In the genomic region with DNA sequence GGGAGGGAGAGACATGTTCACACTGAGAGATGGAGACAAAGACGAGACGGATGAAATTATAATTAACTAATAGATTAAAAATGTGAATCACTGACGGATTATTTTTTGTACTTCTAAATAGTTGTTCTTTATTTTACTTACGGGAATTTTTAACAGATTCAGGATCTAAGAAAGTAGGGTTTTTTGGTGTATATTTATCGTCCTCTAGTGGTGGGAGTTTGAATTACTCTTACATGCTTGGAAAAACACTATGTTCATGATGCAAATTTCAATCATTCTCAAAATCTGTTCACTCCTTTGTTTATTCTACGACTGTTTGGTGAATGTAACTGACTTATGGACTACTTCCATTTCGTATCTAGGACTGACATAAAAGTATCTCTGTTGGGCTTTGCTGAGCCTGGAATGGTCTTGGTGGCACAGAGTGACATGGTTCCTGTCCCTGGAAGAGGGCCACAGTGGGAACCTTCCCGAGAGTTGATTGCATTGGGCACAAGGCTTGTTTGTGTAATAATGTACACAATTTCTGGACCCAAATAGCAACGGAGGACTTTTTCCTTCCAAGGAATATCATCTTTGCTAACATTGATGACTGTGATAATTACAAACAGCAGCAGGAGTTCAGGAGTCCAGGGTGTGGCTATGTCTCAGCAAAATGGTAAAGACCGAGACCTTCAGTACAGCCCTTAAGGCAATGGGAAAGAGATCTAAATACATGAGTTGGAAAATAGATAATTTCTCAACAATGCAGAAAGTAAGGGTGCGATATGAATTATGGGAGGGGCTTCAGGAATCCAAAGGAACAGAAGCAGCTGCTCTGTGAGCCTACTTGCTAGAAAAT, we compare ENCODE assay signal across 8 mouse cellular contexts.
DNase-seq lines count a peak whose midpoint lies in the region; ATAC-seq lines count a peak whose summit lies in the region.

No protein-coding gene starts in this region.

- no peaks in the 10 kb centered on the region for H3K4me1 ChIP-seq in forebrain, embryonic 16.5 days (replicated peaks; ENCODE audit: control insufficient read depth, insufficient read depth, low read length)
- peaks cover 4% of the 10 kb centered on the region; the same call in 1 of the 2 replicates for H3K4me1 ChIP-seq in forebrain, embryonic 15.5 days
- peaks cover 3% of the 10 kb centered on the region; the same call in 1 of the 2 replicates for H3K4me1 ChIP-seq in midbrain, embryonic 13.5 days (replicated peaks)
- no peaks in the 10 kb centered on the region for H3K4me1 ChIP-seq in midbrain, embryonic 10.5 days

- H3K4me2 ChIP-seq in forebrain, embryonic 16.5 days (ENCODE audit: low read length) = no peak overlapping the region
- H3K4me2 ChIP-seq in forebrain, embryonic 15.5 days (replicated peaks) = no peak overlapping the region
- 0 out of 2 replicates have a peak overlapping the region, but pooled peaks have one; percentile 17 for H3K4me2 ChIP-seq in midbrain, embryonic 13.5 days (replicated peaks)

- no peaks in the 10 kb centered on the region for H3K9me3 ChIP-seq in forebrain, embryonic 16.5 days (ENCODE audit: control insufficient read depth, low read length)
- H3K9me3 ChIP-seq in forebrain, embryonic 15.5 days = no peaks in the 10 kb centered on the region
- no peaks in the 10 kb centered on the region for H3K9me3 ChIP-seq in midbrain, embryonic 13.5 days
- H3K9me3 ChIP-seq in midbrain, embryonic 10.5 days (replicated peaks) = no peaks in the 10 kb centered on the region

- 33% methylated on average over 11 of the region's 11 CpGs for WGBS in forebrain, embryonic 16.5 days
- 35% methylated on average over 11 of the region's 11 CpGs for WGBS in forebrain, embryonic 15.5 days
- WGBS in midbrain, embryonic 13.5 days = 43% methylated on average over 11 of the region's 11 CpGs
- 53% methylated on average over 11 of the region's 11 CpGs for WGBS in midbrain, embryonic 10.5 days

- no peaks in the 10 kb centered on the region for H3K36me3 ChIP-seq in forebrain, embryonic 16.5 days (ENCODE audit: control insufficient read depth, insufficient read depth)
- H3K36me3 ChIP-seq in forebrain, embryonic 15.5 days = no peaks in the 10 kb centered on the region
- no peaks in the 10 kb centered on the region for H3K36me3 ChIP-seq in midbrain, embryonic 13.5 days
- H3K36me3 ChIP-seq in midbrain, embryonic 10.5 days = no peaks in the 10 kb centered on the region
- H3K36me3 ChIP-seq in splenic B cell, adult 2 months (ENCODE audit: control insufficient read depth, insufficient read depth, low read length, poor library complexity, severe bottlenecking) = no peaks in the 10 kb centered on the region

- no peaks in the 10 kb centered on the region for H3K27me3 ChIP-seq in forebrain, embryonic 16.5 days (replicated peaks; ENCODE audit: control insufficient read depth, insufficient read depth, low read length)
- no peaks in the 10 kb centered on the region for H3K27me3 ChIP-seq in forebrain, embryonic 15.5 days
- no peaks in the 10 kb centered on the region for H3K27me3 ChIP-seq in midbrain, embryonic 13.5 days
- no peaks in the 10 kb centered on the region for H3K27me3 ChIP-seq in midbrain, embryonic 10.5 days (ENCODE audit: low read depth, poor library complexity, severe bottlenecking)
- H3K27me3 ChIP-seq in splenic B cell, adult 2 months (ENCODE audit: control insufficient read depth, insufficient read depth, low read length, poor library complexity, severe bottlenecking) = no peaks in the 10 kb centered on the region

- no peak overlapping the region for H3K9ac ChIP-seq in forebrain, embryonic 16.5 days (replicated peaks; ENCODE audit: low read depth, low read length)
- no peak overlapping the region for H3K9ac ChIP-seq in forebrain, embryonic 15.5 days (replicated peaks)
- no peak overlapping the region for H3K9ac ChIP-seq in midbrain, embryonic 13.5 days (replicated peaks)

- no peak overlapping the region for H3K27ac ChIP-seq in forebrain, embryonic 16.5 days (ENCODE audit: low read length)
- no peak overlapping the region for H3K27ac ChIP-seq in forebrain, embryonic 15.5 days (replicated peaks)
- no peak overlapping the region for H3K27ac ChIP-seq in midbrain, embryonic 13.5 days
- H3K27ac ChIP-seq in midbrain, embryonic 10.5 days (replicated peaks) = no peak overlapping the region

- DNase-seq in midbrain, embryonic 10.5 days (ENCODE audit: low spot score) = no peak
- peak; percentile 24 for DNase-seq in embryo, embryonic 9.5 days (ENCODE audit: extremely low spot score)
- peak; percentile 68 for DNase-seq in splenic B cell, adult 2 months (ENCODE audit: low read depth, low spot score)
- no peak for DNase-seq in gastrocnemius, adult 8-10 months (ENCODE audit: low spot score in 2 of 2)
- no peak for DNase-seq in kidney, postnatal 36 days

- no peak overlapping the region for H3K4me3 ChIP-seq in forebrain, embryonic 16.5 days (replicated peaks; ENCODE audit: low read length)
- no peak overlapping the region for H3K4me3 ChIP-seq in forebrain, embryonic 15.5 days
- no peak overlapping the region for H3K4me3 ChIP-seq in midbrain, embryonic 13.5 days (replicated peaks)
- no peak overlapping the region for H3K4me3 ChIP-seq in midbrain, embryonic 10.5 days

- peak; percentile 50 for ATAC-seq in forebrain, embryonic 16.5 days
- ATAC-seq in forebrain, embryonic 15.5 days (replicated peaks) = no peak; the same call in 1 of the 2 replicates
- peak; percentile 37; the same call in 1 of the 2 replicates for ATAC-seq in midbrain, embryonic 13.5 days

Comparison
In these comparisons a context has a peak if more than half of its experiments do, and no peak if none do; other contexts are left out.
1. DNase-seq: peak in embryo, embryonic 9.5 days (single experiment) and splenic B cell, adult 2 months (single experiment); none in midbrain, embryonic 10.5 days (single experiment), gastrocnemius, adult 8-10 months (0 of 2) and kidney, postnatal 36 days (0 of 2).